Mouse (Mus musculus): ENCODE results near the gene Knstrn. TPM values are rescaled to one million over a fixed set of nuclear protein-coding genes. Genes with fewer than 3 reads are reported as not detected.

Knstrn gene
- polyA plus RNA-seq, 1 experiment from 2014 or later: 147 TPM

GRCm38 (mm10) chr2:118873890-118874430 is 60.2 kb downstream of the Knstrn start:
- H3K4me1 ChIP-seq: no peaks in the 10 kb centered on the region
- H3K4me2 ChIP-seq (replicated peaks): no peak overlapping the region
- H3K36me3 ChIP-seq: peaks cover 70% of the 10 kb centered on the region
- H3K4me3 ChIP-seq: no peak overlapping the region
- no peaks in the 10 kb centered on the region for H3K9me3 ChIP-seq
- 95% methylated on average over 6 of the region's 6 CpGs for WGBS
- H3K9ac ChIP-seq (replicated peaks): no peak overlapping the region
- no peak overlapping the region for H3K27ac ChIP-seq (replicated peaks)
- no peak for ATAC-seq (ENCODE audit: low FRiP score, low read depth)
- H3K27me3 ChIP-seq: no peaks in the 10 kb centered on the region

GRCm38 (mm10) chr2:118875316-118875715 is 61.5 kb downstream of the Knstrn start:
- H3K27me3 ChIP-seq: no peaks in the 10 kb centered on the region
- no peak overlapping the region for H3K4me2 ChIP-seq (replicated peaks)
- WGBS: 90% methylated on average over 8 of the region's 8 CpGs
- no peak overlapping the region for H3K4me3 ChIP-seq
- no peak overlapping the region for H3K9ac ChIP-seq (replicated peaks)
- no peak overlapping the region for H3K27ac ChIP-seq (replicated peaks)
- no peaks in the 10 kb centered on the region for H3K9me3 ChIP-seq
- H3K4me1 ChIP-seq: no peaks in the 10 kb centered on the region
- ATAC-seq (ENCODE audit: low FRiP score, low read depth): no peak
- peaks cover 63% of the 10 kb centered on the region for H3K36me3 ChIP-seq

DNA sequence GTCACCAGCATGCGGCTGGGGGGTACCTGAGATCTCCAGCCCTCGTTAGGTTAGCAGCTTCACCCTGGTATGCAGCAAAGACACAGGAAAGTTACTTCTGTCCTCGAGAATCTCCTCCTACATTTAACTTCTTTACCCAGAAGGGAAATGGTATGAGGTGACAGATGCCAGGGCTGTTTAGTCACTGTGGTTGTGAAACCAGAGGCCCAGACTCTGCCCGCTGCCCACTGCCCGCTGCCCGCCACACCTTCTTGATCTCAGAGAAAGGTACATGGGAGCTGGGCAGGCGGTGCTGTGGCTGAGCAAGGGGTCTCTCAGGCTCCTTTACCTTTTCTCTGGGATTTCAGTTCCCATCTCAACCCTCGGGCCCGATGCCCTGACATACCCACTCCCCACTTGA is 62.6 kb downstream of the Knstrn start:
- Histone ChIP-seq H3K9ac (replicated peaks) (no peak overlapping the region), H3K36me3 (peaks cover 67% of the 10 kb centered on the region), H3K4me1 (no peaks in the 10 kb centered on the region), H3K27me3 (no peaks in the 10 kb centered on the region), H3K4me3 (no peak overlapping the region), H3K9me3 (no peaks in the 10 kb centered on the region), H3K4me2 (replicated peaks) (no peak overlapping the region), H3K27ac (replicated peaks) (no peak overlapping the region)
- 92% methylated on average over 9 of the region's 9 CpGs for WGBS
- no peak for ATAC-seq (ENCODE audit: low FRiP score, low read depth)

GRCm38 (mm10) chr2:118881019-118881418 is 67.2 kb downstream of the Knstrn start:
- Histone ChIP-seq H3K9me3 (no peaks in the 10 kb centered on the region), H3K4me2 (replicated peaks) (no peak overlapping the region), H3K4me3 (no peak overlapping the region), H3K27me3 (peaks cover 19% of the 10 kb centered on the region), H3K4me1 (peaks cover 4% of the 10 kb centered on the region; the same call in 1 of the 2 replicates), H3K27ac (replicated peaks) (no peak overlapping the region), H3K36me3 (peaks cover 33% of the 10 kb centered on the region), H3K9ac (replicated peaks) (no peak overlapping the region)
- ATAC-seq (ENCODE audit: low FRiP score, low read depth): no peak
- 77% methylated on average over 4 of the region's 4 CpGs for WGBS

GRCm38 (mm10) chr2:118881956-118882355 is 68.2 kb downstream of the Knstrn start:
- no peak overlapping the region for H3K4me3 ChIP-seq
- H3K9me3 ChIP-seq: no peaks in the 10 kb centered on the region
- H3K4me1 ChIP-seq: peaks cover 4% of the 10 kb centered on the region; the same call in 1 of the 2 replicates
- ATAC-seq (ENCODE audit: low FRiP score, low read depth): no peak
- WGBS: 85% methylated on average over 5 of the region's 5 CpGs
- H3K4me2 ChIP-seq (replicated peaks): no peak overlapping the region
- peaks cover 25% of the 10 kb centered on the region for H3K27me3 ChIP-seq
- H3K36me3 ChIP-seq: peaks cover 25% of the 10 kb centered on the region
- no peak overlapping the region for H3K9ac ChIP-seq (replicated peaks)
- no peak overlapping the region for H3K27ac ChIP-seq (replicated peaks)

- Histone ChIP-seq H3K27me3 (peaks cover 34% of the 10 kb centered on the region), H3K9ac (replicated peaks) (peak overlapping the region; percentile 43), H3K4me1 (peaks cover 4% of the 10 kb centered on the region; the same call in 1 of the 2 replicates), H3K9me3 (no peaks in the 10 kb centered on the region), H3K4me3 (peak overlapping the region; percentile 33), H3K4me2 (replicated peaks) (peak overlapping the region; percentile 67), H3K36me3 (peaks cover 16% of the 10 kb centered on the region), H3K27ac (replicated peaks) (no peak overlapping the region)
- WGBS: 2% methylated on average over 32 of the region's 32 CpGs
- ATAC-seq (ENCODE audit: low FRiP score, low read depth): peak; percentile 81
Observed at GRCm38 (mm10) chr2:118882840-118883679, 69.3 kb downstream of the Knstrn start.

GRCm38 (mm10) chr2:118887440-118887839 is 73.6 kb downstream of the Knstrn start:
- no peaks in the 10 kb centered on the region for H3K36me3 ChIP-seq
- H3K4me1 ChIP-seq: peaks cover 4% of the 10 kb centered on the region; the same call in 1 of the 2 replicates
- ATAC-seq (ENCODE audit: low FRiP score, low read depth): no peak
- H3K4me3 ChIP-seq: no peak overlapping the region
- WGBS: 69% methylated on average over 13 of the region's 13 CpGs
- H3K27me3 ChIP-seq: peaks cover 47% of the 10 kb centered on the region
- H3K27ac ChIP-seq (replicated peaks): no peak overlapping the region
- H3K9me3 ChIP-seq: no peaks in the 10 kb centered on the region
- no peak overlapping the region; the same call in 1 of the 2 replicates for H3K4me2 ChIP-seq (replicated peaks)
- H3K9ac ChIP-seq (replicated peaks): no peak overlapping the region

DNA sequence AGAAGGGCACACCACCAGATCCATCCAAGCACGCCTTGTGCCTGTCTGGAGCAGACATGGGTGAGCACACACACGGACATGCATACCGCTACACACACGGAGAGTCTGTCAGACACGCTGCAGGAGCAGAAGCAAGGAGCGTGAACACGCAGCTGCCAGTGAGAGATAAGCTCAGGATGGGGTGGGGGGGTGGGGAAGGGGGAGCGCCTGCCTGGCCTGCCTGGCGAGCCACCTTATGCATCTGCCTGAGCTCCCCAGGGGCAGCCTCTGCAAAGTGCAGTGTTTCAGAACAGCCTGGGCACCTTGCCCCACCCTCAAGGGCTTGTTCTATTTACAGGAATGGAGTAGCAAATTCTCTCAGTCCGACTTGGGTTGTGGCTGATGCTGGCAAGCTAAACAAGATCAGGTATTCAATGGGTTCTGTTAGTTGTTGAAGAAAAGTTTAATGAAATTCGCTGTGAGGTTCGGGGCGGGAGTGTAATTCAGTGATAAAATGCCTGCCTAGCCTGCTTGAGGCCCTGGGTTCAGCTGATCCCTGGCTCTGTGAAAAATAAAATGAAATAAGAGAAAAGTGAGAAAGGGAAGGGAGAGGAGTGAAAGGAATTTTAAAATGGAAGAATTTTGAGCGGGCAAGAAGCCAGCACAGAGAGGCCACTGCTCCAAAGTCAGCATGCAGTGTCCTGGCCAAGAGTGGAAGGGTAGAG is 74.2 kb downstream of the Knstrn start:
- Histone ChIP-seq H3K27ac (replicated peaks) (no peak overlapping the region), H3K4me1 (peaks cover 2% of the 10 kb centered on the region; the same call in 1 of the 2 replicates), H3K27me3 (peaks cover 52% of the 10 kb centered on the region), H3K4me3 (no peak overlapping the region), H3K9me3 (no peaks in the 10 kb centered on the region), H3K36me3 (no peaks in the 10 kb centered on the region), H3K4me2 (replicated peaks) (no peak overlapping the region; the same call in 1 of the 2 replicates), H3K9ac (replicated peaks) (no peak overlapping the region)
- WGBS: 32% methylated on average over 14 of the region's 14 CpGs
- 0 out of 2 replicates have a peak, but pooled peaks have one; percentile 38 for ATAC-seq (ENCODE audit: low FRiP score, low read depth)

GRCm38 (mm10) chr2:118891173-118891572 is 77.4 kb downstream of the Knstrn start:
- no peak for ATAC-seq (ENCODE audit: low FRiP score, low read depth)
- H3K27me3 ChIP-seq: peaks cover 61% of the 10 kb centered on the region
- H3K9me3 ChIP-seq: no peaks in the 10 kb centered on the region
- H3K36me3 ChIP-seq: no peaks in the 10 kb centered on the region
- no peak overlapping the region for H3K4me2 ChIP-seq (replicated peaks)
- 92% methylated on average over 4 of the region's 4 CpGs for WGBS
- H3K27ac ChIP-seq (replicated peaks): no peak overlapping the region
- no peak overlapping the region for H3K9ac ChIP-seq (replicated peaks)
- peaks cover under 1% of the 10 kb centered on the region; the same call in 1 of the 2 replicates for H3K4me1 ChIP-seq
- H3K4me3 ChIP-seq: no peak overlapping the region

- H3K4me2 ChIP-seq (replicated peaks): peak overlapping the region; percentile 64
- peak overlapping the region; percentile 39 for H3K4me3 ChIP-seq
- no peaks in the 10 kb centered on the region for H3K9me3 ChIP-seq
- WGBS: 1% methylated on average over 38 of the region's 38 CpGs
- peak overlapping the region; percentile 40 for H3K9ac ChIP-seq (replicated peaks)
- H3K4me1 ChIP-seq: peaks cover 38% of the 10 kb centered on the region
- H3K36me3 ChIP-seq: no peaks in the 10 kb centered on the region
- peak; percentile 19; the same call in 1 of the 2 replicates for ATAC-seq (ENCODE audit: low FRiP score, low read depth)
- no peak overlapping the region for H3K27ac ChIP-seq (replicated peaks)
- H3K27me3 ChIP-seq: peaks cover 89% of the 10 kb centered on the region
Observed at GRCm38 (mm10) chr2:118895990-118896913, 82.4 kb downstream of the Knstrn start.

DNA sequence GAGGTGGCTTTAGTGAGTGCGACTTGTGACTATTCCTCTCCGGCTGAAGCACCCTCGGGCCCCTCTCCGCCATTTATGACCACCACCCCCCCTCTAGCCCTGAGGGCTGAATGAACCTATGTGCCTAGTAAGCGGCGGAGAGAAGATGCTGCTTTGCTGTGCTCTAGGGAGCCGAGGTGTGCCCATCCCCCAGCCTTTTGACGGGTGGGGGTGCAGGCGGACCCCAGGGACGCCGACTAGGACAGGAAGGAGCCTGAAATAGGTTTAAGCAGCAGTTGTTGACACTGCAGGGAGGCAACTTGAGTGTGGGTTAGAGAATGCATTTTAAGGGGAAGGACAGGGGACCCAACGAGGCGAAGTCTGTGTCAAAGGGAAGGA is 83.1 kb downstream of the Knstrn start:
- H3K36me3 ChIP-seq: no peaks in the 10 kb centered on the region
- peak overlapping the region; percentile 39 for H3K4me3 ChIP-seq
- ATAC-seq (ENCODE audit: low FRiP score, low read depth): no peak
- WGBS: 0% methylated on average over 13 of the region's 13 CpGs
- H3K9ac ChIP-seq (replicated peaks): peak overlapping the region; percentile 40
- H3K4me2 ChIP-seq (replicated peaks): peak overlapping the region; percentile 64
- no peaks in the 10 kb centered on the region for H3K9me3 ChIP-seq
- no peak overlapping the region for H3K27ac ChIP-seq (replicated peaks)
- peaks cover 38% of the 10 kb centered on the region for H3K4me1 ChIP-seq
- peaks cover 87% of the 10 kb centered on the region for H3K27me3 ChIP-seq

Measured in midbrain, embryonic 12.5 days (tissue).